Mouse (Mus musculus) small intestine, adult 2 months (tissue): Measurements from ENCODE around the gene Thrsp.

Source experiments
- CTCF ChIP-seq: fragments of 200-500 bp; IDR thresholded peaks from 2 replicates; pipeline ENCODE4 v1.5.1; 2012; ENCODE audit warnings: low read depth, mild to moderate bottlenecking, control low read depth, inconsistent platforms, low read length, moderate library complexity, mixed read lengths; ENCODE audit not compliant: insufficient replicate concordance, insufficient read length; ENCODE audit errors: extremely low read depth
- POLR2A ChIP-seq: fragments of 200-500 bp; IDR thresholded peaks from 2 replicates; pipeline ENCODE4 v1.6.1; 2012; ENCODE audit warnings: low read depth, mild to moderate bottlenecking, control low read depth, inconsistent platforms, low read length, moderate library complexity

DNA sequence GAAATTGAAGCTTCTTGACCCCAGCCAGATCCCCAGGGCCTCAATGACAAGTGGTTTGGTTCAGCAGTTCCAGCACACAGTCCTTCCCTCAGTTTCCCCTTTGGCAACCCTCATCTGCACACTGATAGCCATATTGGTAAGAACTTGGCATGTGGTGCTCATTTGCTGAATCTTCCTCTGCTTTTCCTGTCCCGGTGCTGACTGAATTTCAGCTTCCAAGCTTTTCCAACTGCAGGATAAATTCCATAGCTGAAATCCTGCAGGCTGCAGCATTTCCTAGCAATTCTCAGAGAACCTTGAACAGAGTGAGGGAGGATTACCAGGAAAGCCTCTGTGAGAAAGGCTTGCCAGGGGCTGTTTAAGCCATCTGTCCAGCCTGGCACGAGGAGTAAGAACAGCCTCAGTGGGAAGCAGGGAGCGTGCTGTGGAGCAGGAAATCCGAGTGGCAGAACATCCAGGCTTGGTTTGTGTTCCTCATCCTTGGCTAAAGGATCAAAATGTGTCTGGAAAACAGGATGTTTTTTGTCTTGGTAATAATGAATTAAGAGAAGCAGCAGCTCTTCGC is 30.6 kb downstream of the Thrsp start:
- TF ChIP-seq POLR2A (no peak), CTCF (no peak)
